Mouse (Mus musculus) lung, adult 2 months (tissue): ENCODE data around the gene Cul7.

Experiments used
- CTCF ChIP-seq: fragments of 200-500 bp; IDR thresholded peaks from 2 replicates; pipeline ENCODE4 v1.5.1; 2011; ENCODE audit warnings: mild to moderate bottlenecking, low read length, control low read depth; ENCODE audit not compliant: insufficient read depth
- POLR2A ChIP-seq: fragments of 200-500 bp; IDR thresholded peaks from 2 replicates; pipeline ENCODE4 v1.6.1; 2011; ENCODE audit warnings: low read depth, mild to moderate bottlenecking, control low read depth, low read length, borderline replicate concordance; ENCODE audit errors: extremely low read depth

- TF ChIP-seq CTCF, result no peak
- TF ChIP-seq POLR2A, result no peak
Observed at GRCm38 (mm10) chr17:46711612-46712271, 61.6 kb downstream of the Cul7 start.
